ENCODE assay signal across 8 mouse cellular contexts in the genomic region with DNA sequence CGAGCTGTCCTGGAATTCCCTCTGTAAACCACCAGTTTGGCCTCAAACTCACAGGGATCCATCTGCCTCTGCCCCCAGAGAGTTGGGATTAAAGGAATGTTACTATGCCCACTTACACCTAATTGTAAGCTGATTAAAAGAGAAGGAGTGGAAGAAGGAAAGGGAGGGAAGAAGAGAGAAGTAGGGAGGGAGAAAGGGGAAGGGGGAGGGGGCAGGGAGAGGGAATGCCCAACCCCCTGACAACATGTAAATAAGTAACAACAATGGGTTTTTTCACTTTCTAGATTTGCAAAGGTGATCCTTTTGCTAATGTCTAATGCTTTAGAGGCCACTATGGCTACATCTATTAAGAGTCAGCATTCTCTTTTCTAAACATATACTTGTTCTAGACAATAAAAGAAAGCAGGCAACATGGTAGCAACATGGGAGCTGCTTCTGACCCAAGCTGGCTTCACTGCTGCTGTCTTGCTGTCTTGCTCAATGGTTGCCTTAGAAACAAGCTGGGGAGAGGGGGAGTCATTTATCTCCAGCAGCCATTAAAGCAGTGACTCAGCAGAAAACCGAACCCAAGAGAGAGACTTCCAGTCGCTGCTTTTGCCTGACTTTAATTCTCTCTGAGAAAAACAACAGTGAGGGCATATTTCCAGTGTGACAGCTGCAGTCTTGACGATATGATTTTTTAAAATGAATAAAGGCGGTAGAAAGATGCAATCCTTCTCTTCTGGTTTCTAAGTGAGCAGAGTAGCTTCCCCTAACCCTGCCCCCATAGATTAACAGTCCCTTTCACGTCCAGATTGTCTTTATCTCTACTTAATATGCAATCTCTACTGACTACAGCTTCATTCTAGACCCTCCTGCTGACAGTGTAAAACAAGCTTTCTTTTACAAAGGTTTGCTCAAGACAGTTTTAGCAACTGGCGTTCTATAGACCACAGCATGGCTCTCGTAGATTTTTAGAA. TPM values are rescaled to one million over a fixed set of nuclear protein-coding genes. Genes with fewer than 3 reads are reported as not detected.
A peak's percentile ranks its signal among the peaks of the same experiment; 100 is the strongest.
DNase-seq lines count a peak whose midpoint lies in the region; ATAC-seq and TF ChIP-seq lines count a peak whose summit lies in the region.

No protein-coding gene starts in this region.

- WGBS in intestine, embryonic 15.5 days, result 28% methylated on average over 8 of the region's 8 CpGs
- WGBS in intestine, postnatal 0 days, result 29% methylated on average over 8 of the region's 8 CpGs
- WGBS in kidney, adult 2 months, result 37% methylated on average over 8 of the region's 8 CpGs
- 32% methylated on average over 8 of the region's 8 CpGs for WGBS in limb, embryonic 14.5 days
- WGBS in midbrain, embryonic 16.5 days, result 23% methylated on average over 8 of the region's 8 CpGs

- H3K4me1 ChIP-seq in intestine, embryonic 15.5 days (replicated peaks), result no peaks in the 10 kb centered on the region
- no peaks in the 10 kb centered on the region for H3K4me1 ChIP-seq in intestine, postnatal 0 days (replicated peaks; ENCODE audit: control insufficient read depth, insufficient read depth, low read length)
- H3K4me1 ChIP-seq in kidney, adult 2 months (ENCODE audit: control insufficient read depth, insufficient read depth, low read length), result no peaks in the 10 kb centered on the region
- H3K4me1 ChIP-seq in limb, embryonic 14.5 days (ENCODE audit: control insufficient read depth, insufficient read depth, low read length), result no peaks in the 10 kb centered on the region
- H3K4me1 ChIP-seq in midbrain, embryonic 16.5 days (ENCODE audit: control insufficient read depth, insufficient read depth, low read length), result peaks cover 5% of the 10 kb centered on the region

- no peak overlapping the region for H3K9ac ChIP-seq in intestine, embryonic 15.5 days
- H3K9ac ChIP-seq in intestine, postnatal 0 days (ENCODE audit: low read depth, low read length), result no peak overlapping the region
- no peak overlapping the region for H3K9ac ChIP-seq in limb, embryonic 14.5 days (ENCODE audit: low read depth, low read length, severe bottlenecking)
- H3K9ac ChIP-seq in midbrain, embryonic 16.5 days (ENCODE audit: low read depth, low read length), result no peak overlapping the region

- H3K27me3 ChIP-seq in intestine, embryonic 15.5 days (replicated peaks), result no peaks in the 10 kb centered on the region
- H3K27me3 ChIP-seq in intestine, postnatal 0 days (replicated peaks; ENCODE audit: control insufficient read depth, insufficient read depth, low read length), result no peaks in the 10 kb centered on the region
- no peaks in the 10 kb centered on the region for H3K27me3 ChIP-seq in kidney, adult 2 months (replicated peaks; ENCODE audit: control insufficient read depth, insufficient read depth, low read length)
- H3K27me3 ChIP-seq in limb, embryonic 14.5 days (ENCODE audit: control insufficient read depth, insufficient read depth, low read length), result no peaks in the 10 kb centered on the region
- H3K27me3 ChIP-seq in midbrain, embryonic 16.5 days (ENCODE audit: control insufficient read depth, insufficient read depth, low read depth, low read length), result no peaks in the 10 kb centered on the region

- peak; percentile 80 for DNase-seq in c-Kit-negative CD71-positive TER-119-positive erythroid progenitor cells, embryonic 14.5 days (ENCODE audit: low read depth, low spot score)
- DNase-seq in frontal cortex, adult 2 months (ENCODE audit: extremely low spot score in 1 of 2, low spot score in 1 of 2), result peak; percentile 24 to 65
- peak; percentile 44 for DNase-seq in kidney, adult 2 months
- DNase-seq in limb, embryonic 14.5 days (ENCODE audit: low spot score), result peak; percentile 36
- no peak for DNase-seq in thymus, postnatal 10 days (ENCODE audit: low spot score in 2 of 2)

- no peaks in the 10 kb centered on the region for H3K36me3 ChIP-seq in intestine, embryonic 15.5 days
- H3K36me3 ChIP-seq in intestine, postnatal 0 days (ENCODE audit: control insufficient read depth, insufficient read depth), result no peaks in the 10 kb centered on the region
- no peaks in the 10 kb centered on the region for H3K36me3 ChIP-seq in kidney, adult 2 months (ENCODE audit: control insufficient read depth, insufficient read depth, low read length)
- no peaks in the 10 kb centered on the region for H3K36me3 ChIP-seq in limb, embryonic 14.5 days (ENCODE audit: control insufficient read depth, insufficient read depth, low read length)
- H3K36me3 ChIP-seq in midbrain, embryonic 16.5 days (ENCODE audit: control insufficient read depth, insufficient read depth, low read length), result no peaks in the 10 kb centered on the region

- TF ChIP-seq POLR2A in kidney, adult 2 months (IDR thresholded peaks at IDR 0.05; ENCODE audit: low read depth, low read length), result no peak
- TF ChIP-seq POLR2A in limb, embryonic 14.5 days (IDR thresholded peaks at IDR 0.05; ENCODE audit: borderline replicate concordance, extremely low read depth, insufficient read depth, insufficient read length), result no peak

- H3K9me3 ChIP-seq in intestine, embryonic 15.5 days, result no peaks in the 10 kb centered on the region
- H3K9me3 ChIP-seq in intestine, postnatal 0 days (ENCODE audit: control insufficient read depth), result no peaks in the 10 kb centered on the region
- H3K9me3 ChIP-seq in limb, embryonic 14.5 days (ENCODE audit: control insufficient read depth, low read length), result no peaks in the 10 kb centered on the region
- H3K9me3 ChIP-seq in midbrain, embryonic 16.5 days (replicated peaks; ENCODE audit: control insufficient read depth, low read length, poor library complexity, severe bottlenecking), result no peaks in the 10 kb centered on the region

- ATAC-seq in intestine, embryonic 15.5 days, result peak; percentile 79
- ATAC-seq in intestine, postnatal 0 days, result no peak
- peak; percentile 65; the same call in 1 of the 2 replicates for ATAC-seq in limb, embryonic 14.5 days (ENCODE audit: low FRiP score, low read depth)
- ATAC-seq in midbrain, embryonic 16.5 days, result peak; percentile 93

- no peak overlapping the region for H3K4me2 ChIP-seq in intestine, embryonic 15.5 days (replicated peaks)
- H3K4me2 ChIP-seq in intestine, postnatal 0 days (replicated peaks; ENCODE audit: low read depth), result no peak overlapping the region
- H3K4me2 ChIP-seq in limb, embryonic 14.5 days (replicated peaks; ENCODE audit: low read depth, low read length, severe bottlenecking), result no peak overlapping the region
- peak overlapping the region; percentile 23; the same call in 1 of the 2 replicates for H3K4me2 ChIP-seq in midbrain, embryonic 16.5 days (ENCODE audit: low read length)

- no peak overlapping the region for H3K4me3 ChIP-seq in intestine, embryonic 15.5 days (replicated peaks)
- no peak overlapping the region for H3K4me3 ChIP-seq in intestine, postnatal 0 days (ENCODE audit: low read depth, low read length)
- H3K4me3 ChIP-seq in kidney, adult 2 months (ENCODE audit: insufficient read depth, low read depth, low read length), result no peak overlapping the region
- H3K4me3 ChIP-seq in limb, embryonic 14.5 days (replicated peaks; ENCODE audit: low read length), result no peak overlapping the region
- no peak overlapping the region for H3K4me3 ChIP-seq in midbrain, embryonic 16.5 days (ENCODE audit: low read depth, low read length)

- no peak for TF ChIP-seq CTCF in intestine, postnatal 0 days (IDR thresholded peaks at IDR 0.05; ENCODE audit: low read depth)
- no peak for TF ChIP-seq CTCF in kidney, adult 2 months (conservative IDR thresholded peaks at IDR 0.05; ENCODE audit: insufficient read depth, insufficient read length, low read depth, low read length)

- H3K27ac ChIP-seq in intestine, embryonic 15.5 days, result no peak overlapping the region
- no peak overlapping the region for H3K27ac ChIP-seq in intestine, postnatal 0 days (ENCODE audit: low read depth, low read length)
- H3K27ac ChIP-seq in kidney, adult 2 months (ENCODE audit: insufficient read depth, low read depth, low read length), result no peak overlapping the region
- H3K27ac ChIP-seq in limb, embryonic 14.5 days (replicated peaks; ENCODE audit: low read depth, low read length), result no peak overlapping the region
- peak overlapping the region; percentile 74 for H3K27ac ChIP-seq in midbrain, embryonic 16.5 days (ENCODE audit: low read length)

RNA-seq across cellular contexts. Expression of a gene that starts 24.5 kb away (rescaled TPM):
- 53.9 and 64.9 TPM in 2 replicates for polyA plus RNA-seq in intestine, embryonic 15.5 days (2015; fragmentation: Nextera tagmentation; extraction: Ambion mirVana)
- polyA plus RNA-seq in intestine, postnatal 0 days (2015; fragmentation: Nextera tagmentation; extraction: Ambion mirVana), result 21.6 and 22.7 TPM in 2 replicates
- 91.0 and 101 TPM in 2 replicates for polyA plus RNA-seq in frontal cortex, adult 2 months (2012; rRNA removed)
- polyA plus RNA-seq in kidney, adult 2 months (2012; rRNA removed), result 91.7 and 131 TPM in 2 replicates
- 86.0 and 123 TPM in 2 replicates for polyA plus RNA-seq in limb, embryonic 14.5 days (2012; rRNA removed)
- 49.6 and 52.6 TPM in 2 replicates for polyA plus RNA-seq in limb, embryonic 14.5 days (2014; fragmentation: Nextera tagmentation; extraction: Ambion mirVana)
- 38.8 and 39.3 TPM in 2 replicates for polyA plus RNA-seq in midbrain, embryonic 16.5 days (2015; fragmentation: Nextera tagmentation; extraction: Ambion mirVana)

RNA-seq across cellular contexts. Expression of a gene that starts 33.0 kb away (rescaled TPM):
- 43.0 and 45.6 TPM in 2 replicates for polyA plus RNA-seq in intestine, embryonic 15.5 days (2015; fragmentation: Nextera tagmentation; extraction: Ambion mirVana)
- 19.0 and 22.6 TPM in 2 replicates for polyA plus RNA-seq in intestine, postnatal 0 days (2015; fragmentation: Nextera tagmentation; extraction: Ambion mirVana)
- 41.1 and 44.0 TPM in 2 replicates for polyA plus RNA-seq in frontal cortex, adult 2 months (2012; rRNA removed)
- 34.3 and 37.3 TPM in 2 replicates for polyA plus RNA-seq in kidney, adult 2 months (2012; rRNA removed)
- 71.7 and 93.7 TPM in 2 replicates for polyA plus RNA-seq in limb, embryonic 14.5 days (2012; rRNA removed)
- polyA plus RNA-seq in limb, embryonic 14.5 days (2014; fragmentation: Nextera tagmentation; extraction: Ambion mirVana), result 65.3 and 71.2 TPM in 2 replicates
- polyA plus RNA-seq in midbrain, embryonic 16.5 days (2015; fragmentation: Nextera tagmentation; extraction: Ambion mirVana), result 39.1 and 51.4 TPM in 2 replicates

Comparison
In these comparisons a context has a peak if more than half of its experiments do, and no peak if none do; other contexts are left out.
1. DNase-seq: peak in c-Kit-negative CD71-positive TER-119-positive erythroid progenitor cells, embryonic 14.5 days (single experiment), frontal cortex, adult 2 months (2 of 2), kidney, adult 2 months (single experiment) and limb, embryonic 14.5 days (single experiment); none in thymus, postnatal 10 days (0 of 2).